Mouse (Mus musculus): ENCODE results near the gene Ptn.
A peak's percentile ranks its signal among the peaks of the same experiment; 100 is the strongest.
"Not testable (repeated sequence)": the region's sequence is repeated elsewhere in the genome, so short reads cannot be mapped to it uniquely, and the experiment has no call there.

Gene Ptn

DNA sequence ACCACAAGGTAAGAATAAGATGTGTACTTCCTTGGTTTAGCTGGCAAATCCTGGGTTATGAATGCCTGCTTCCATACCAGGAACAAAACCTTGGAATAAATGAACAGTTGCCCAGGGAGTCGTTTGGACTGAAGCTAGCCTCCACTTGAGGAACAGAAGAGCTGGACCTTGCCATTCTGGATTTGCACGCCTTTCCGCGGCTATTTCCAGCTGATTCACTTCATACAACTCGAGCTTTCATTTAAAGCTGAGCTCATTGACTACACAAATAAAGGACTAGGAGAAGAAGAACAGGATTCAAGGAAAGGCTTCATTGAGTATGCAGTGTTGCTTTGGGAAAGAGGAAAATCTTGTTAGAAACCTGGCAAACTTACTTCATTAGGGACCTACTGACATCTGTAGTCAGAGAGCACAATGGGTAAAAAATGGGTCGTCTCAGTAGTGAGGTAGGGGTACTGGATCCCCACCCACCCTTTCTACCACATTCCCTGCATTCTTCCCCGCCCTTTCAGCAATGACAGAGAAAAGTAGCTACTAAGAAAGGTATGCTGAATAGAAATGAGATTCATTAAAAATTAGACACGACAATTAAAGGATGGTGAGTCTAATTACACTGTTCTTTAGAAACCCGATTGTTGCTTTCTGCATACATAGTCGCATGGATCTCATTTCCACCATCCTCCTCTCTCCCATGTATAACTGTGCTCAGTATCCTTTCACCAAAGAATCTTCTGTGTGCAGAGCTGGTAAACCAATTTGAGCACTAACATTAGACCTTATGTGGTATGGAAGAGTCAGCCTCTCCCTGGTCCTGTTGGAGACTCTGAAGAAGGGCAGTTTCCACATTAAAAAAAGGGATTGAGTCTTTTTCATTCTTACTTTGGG is 54.8 kb downstream of the Ptn start:
- DNase-seq (ENCODE audit: low spot score in 2 of 2) = peak; percentile 53 to 56

DNA sequence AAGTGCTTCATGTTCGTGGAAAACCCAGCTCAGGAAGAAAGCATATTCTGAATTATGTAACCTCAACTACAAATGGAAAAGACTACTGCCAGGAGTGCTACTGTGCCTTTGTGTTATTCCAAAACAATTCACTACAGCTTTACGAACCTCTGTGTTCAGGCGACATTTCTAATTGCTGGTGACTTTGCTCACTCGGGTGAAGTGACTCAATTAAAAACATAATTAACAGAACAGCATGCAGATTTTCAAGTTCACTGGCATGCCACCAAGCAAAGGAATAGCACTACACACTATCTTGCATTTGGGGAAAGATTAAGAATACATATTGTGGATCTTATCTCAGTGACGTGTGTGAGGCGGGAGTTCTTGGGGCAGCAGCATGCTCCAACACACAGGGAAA is 57.1 kb downstream of the Ptn start:
- no peak for DNase-seq (ENCODE audit: low spot score in 2 of 2)

DNA sequence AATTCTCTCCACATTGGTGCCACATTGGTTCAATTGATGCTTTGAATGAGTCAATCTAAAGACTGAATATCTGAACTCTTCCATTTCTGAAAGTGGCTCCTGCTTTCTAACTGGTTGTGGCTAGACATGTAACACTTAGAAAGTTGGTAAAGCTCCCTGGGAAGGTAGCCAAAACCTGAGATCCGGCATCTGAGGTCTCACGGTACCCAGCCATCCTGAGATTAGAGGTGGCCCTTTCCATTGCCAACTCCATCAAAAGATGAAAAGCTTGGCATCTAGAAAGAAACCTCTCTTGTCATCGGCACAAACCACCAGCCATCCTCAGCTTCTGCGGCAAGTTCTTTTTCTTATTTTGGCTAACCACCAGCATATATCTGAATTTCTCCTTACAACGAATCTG is 70.2 kb downstream of the Ptn start:
- no peak for DNase-seq (ENCODE audit: low spot score in 2 of 2)

DNA sequence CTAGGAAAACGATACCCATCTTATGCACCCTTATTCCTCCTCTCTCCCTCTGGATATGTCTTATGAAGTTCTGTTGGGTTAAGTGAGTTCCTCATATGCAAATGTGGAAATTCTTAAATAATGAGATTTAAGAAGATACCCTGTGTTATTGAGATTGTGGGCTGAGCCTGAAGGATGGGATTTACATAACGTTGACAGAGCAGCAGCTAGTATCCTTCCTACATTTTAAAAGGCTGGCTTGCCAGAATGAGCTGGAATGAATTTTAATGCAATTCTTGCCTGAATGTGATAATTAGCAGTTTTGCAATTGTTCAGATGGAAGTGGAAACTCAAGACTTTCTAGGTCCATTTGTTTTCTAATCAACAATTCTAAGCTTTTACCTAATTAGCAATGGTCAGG is 73.3 kb downstream of the Ptn start:
- DNase-seq (ENCODE audit: low spot score in 2 of 2) = no peak

DNA sequence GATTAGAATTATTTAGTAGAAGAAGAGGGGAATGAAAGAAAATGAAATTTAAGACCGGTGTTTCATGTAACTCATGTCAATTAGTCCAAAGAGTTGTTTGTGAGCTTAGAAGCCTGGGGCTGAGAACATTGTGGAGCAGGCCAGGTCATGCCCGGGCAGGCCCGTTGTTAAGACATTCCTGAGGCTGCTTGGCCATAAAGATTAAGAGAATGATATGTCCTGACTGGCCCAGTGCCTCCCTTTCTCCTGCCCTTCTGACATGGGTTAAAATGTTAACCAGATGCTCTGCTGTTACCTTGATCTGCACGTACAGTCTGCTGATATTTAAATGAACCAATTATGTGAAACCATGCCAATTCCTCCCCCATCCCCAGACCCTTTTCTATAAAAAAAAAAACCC is 74.4 kb downstream of the Ptn start:
- not testable (repeated sequence) for DNase-seq (ENCODE audit: low spot score in 2 of 2)

DNA sequence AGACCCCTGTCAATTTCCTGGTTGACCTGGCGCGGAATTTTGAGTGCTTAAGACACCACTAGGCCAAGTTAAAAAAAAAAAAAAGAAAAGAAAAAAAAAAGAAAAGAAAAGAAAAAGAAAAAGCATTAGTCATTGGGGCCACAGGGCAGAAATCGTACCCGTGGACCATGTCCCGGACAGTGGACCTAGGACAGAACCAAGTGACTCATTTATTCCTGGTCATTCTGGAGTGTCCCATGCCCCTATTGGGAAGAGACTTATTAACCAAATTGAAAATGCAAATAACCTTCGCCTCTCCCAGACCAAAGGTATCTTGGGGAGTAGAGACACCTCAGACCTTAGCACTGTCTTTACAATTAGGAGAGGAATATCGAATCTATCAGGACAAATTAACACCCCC is 80.2 kb downstream of the Ptn start:
- not testable (repeated sequence) for DNase-seq (ENCODE audit: low spot score in 2 of 2)

DNA sequence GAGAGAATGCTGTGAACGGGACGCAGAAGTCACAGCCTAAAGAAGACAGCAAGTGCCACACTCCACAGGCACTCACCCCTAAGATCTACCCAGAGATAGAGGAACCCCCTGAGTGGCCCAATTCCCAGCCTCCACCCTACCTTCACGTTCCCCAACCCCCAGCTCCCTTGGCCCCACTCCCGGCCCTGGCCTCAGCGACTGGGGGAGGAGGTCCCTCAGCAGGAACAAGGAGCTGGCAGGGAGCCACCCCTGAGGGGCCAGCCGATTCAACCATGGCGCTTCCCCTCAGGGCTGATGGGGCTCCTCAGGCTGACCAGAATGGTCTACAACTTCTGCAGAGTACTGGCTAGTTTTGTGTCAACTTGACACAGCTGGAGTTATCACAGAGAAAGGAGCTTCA is 81.9 kb downstream of the Ptn start:
- peak; percentile 53 to 75 for DNase-seq (ENCODE audit: low spot score in 2 of 2)

DNA sequence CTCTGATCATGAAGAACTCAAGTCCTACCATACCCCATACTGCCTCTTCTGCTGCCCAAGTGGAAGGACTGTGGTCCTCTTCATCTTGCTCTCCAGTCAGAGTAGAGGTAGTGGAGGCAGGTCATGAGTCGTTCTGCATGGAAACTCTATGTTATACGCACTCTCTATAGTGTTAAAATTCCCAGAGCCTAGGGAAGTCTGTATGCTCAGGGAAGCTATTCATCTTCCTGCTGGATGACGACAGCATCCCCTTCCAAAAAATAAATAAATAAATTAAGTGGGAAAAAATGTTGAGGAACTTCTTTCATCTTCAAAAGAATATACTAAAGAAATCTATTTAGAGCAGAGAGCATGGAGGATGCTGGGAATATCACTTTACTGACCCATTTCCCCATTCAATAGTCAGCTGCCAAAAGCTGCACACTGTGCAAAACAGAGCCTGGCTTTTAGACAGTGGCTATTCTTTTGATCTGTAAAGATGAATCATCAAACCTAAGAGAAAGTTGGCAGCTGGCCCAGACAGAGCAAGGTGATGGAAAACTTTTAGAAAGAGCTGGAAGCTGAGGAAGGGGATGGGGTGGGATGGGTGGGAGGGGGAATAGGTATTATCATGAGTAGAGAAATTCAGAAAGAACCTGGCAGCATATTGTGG is 84.4 kb downstream of the Ptn start:
- peak; percentile 46 to 57 for DNase-seq (ENCODE audit: low spot score in 2 of 2)

DNA sequence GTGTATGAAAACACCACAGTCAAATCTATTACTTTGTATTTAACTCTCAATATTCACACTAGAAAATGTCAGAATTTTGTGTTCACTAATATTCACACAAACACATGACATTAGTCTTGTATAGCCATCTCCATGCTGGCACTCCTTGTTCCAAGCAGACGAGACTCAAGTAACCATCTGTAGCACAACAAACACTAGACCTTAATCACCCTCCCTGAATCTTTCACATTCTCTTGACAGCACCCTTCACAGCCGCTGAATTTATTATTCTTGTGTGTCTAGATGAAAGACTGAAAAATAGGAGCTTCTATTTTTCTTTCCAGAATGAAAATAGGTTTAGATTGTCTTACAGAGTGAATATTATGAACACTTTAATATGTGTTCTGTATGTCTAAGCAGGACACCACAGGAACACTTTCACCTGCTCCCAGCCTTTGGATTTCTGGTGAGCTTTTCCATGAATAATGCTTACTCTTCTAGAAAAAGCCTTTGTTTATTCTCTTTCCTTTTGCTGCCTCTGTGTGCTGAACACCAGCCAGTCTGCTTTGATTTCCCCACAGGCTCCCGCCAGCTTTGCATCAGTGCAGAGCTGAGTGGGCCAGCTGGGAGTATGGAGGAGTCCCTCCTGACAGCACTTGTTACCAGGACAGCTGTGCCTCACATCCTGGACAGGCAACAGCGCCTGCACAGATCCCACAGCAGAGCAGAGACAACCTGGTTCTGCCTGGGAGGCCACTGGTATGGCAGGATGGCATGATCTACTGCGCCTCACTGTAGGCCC is 87.1 kb downstream of the Ptn start:
- DNase-seq (ENCODE audit: low spot score in 2 of 2) = peak; percentile 69 to 74

DNA sequence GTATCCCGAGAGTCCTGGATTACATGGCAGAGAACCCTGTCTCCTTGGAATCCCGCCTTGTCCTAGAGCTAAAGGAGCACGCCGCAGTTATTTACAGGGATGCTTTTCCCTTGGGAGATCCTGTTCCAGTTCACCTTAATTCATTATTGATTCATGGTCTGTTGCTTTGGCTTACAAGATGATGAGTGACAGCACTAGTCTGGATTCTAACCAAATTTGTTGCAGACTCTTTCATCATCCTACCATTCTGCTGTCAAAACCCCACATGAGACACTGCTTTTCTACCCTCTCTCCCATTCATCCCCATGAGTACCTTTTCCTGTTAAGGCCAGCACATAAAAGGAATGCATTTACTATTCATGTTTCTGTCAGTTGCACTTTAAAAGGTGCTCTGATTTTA is 96.7 kb downstream of the Ptn start:
- DNase-seq (ENCODE audit: low spot score in 2 of 2) = no peak

DNA sequence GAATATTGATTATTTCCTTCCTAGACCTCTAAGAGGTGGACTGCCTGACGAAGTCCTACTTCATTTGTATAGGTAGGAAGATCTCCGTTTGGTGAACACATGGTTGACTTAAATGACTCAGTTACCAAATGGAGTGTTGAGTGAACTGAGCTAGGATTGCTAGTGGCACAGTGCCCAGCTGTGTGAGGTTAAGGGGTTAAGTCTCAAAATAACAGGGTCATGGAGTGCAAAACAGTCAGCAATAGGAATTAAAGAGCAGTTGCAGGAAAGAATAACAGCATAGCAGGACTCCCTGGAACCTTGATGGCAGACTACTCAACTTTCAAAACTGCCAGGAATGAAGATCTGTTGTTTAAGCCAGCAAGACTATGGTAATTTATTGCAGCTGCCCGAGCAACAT is 114.5 kb downstream of the Ptn start:
- no peak for DNase-seq (ENCODE audit: low spot score in 2 of 2)

DNA sequence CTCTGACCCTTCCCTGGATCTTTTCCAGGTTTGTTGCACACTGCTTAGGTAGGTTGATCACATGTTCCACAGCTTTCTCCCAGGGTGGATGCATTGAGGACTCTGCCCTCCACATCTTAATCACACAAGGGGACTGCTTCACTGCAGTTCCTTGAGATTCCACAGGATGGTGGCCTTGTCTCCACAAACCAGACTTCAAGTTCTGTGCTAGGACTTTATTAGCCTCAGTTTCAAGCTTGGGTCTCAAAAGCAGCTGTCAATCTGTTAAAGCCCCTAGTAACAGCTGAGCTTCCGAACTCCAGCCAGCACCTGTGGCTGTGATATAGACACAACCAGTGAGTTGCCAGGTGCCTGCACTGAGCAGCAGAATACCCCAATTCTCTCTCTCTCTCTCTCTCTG is 118.5 kb downstream of the Ptn start:
- peak; percentile 75 to 78 for DNase-seq (ENCODE audit: low spot score in 2 of 2)

DNA sequence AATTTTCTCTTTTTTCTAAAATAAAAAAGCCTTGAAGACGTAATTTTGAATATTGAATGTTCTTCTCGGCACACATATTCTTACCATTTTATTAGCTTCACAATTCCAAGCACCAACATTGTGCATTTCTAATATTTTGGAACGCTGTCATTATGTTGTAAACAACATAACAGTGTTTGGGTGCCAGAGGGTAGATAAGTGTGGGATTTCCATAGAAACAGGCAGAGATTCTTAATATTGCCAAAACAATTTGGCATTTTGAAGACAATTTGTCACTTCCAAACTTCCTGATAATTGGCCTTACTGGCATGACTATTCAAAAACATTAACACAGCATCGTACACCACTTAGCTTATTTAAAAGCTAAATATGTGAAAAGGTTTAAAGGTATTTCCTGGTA is 119.1 kb downstream of the Ptn start:
- no peak for DNase-seq (ENCODE audit: low spot score in 2 of 2)

DNA sequence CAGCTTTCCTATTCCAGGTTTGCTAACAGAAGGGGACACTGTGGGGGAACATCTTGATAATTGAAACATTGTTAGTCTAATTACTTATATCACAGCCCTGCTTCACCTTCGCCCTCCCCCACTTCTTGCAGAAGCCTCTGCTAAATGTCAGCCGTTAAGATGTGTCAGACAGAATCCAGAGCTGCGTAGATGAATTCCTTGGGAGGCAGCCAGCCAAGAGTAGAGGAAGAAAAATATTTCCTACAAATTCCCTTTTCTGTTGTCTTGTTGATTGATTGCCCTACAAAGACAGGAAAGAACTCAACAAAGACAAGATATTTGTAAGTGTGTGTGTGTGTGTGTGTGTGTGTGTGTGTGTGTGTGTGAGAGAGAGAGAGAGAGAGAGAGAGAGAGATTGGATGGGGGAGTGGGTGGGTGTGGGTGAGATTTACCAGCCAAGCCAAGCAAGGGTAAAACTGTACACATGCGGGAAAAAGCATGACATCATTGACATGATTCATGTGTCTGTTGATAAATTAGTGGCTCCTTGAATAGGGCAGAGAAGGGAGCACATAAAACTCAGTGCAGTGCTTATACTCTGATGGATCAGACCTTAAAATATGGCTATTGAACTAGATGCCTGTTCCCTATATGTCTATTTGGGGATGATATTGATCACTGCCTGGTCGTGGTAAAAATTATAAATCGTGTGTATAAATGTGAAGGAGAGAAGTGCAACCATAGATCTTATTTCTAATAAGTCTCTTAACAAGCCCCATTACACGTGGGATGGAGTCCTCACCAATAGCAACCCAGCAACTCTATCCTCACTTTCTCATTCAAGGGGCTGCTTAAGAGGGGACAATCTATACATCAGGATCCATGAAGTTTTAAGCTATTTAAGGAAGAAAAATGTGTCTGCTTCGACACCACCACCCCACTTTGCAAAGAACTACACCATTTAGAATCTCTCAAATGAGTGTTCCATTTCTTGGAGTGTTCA is 133.0 kb downstream of the Ptn start:
- DNase-seq (ENCODE audit: low spot score in 2 of 2) = peak; percentile 26 to 33

DNA sequence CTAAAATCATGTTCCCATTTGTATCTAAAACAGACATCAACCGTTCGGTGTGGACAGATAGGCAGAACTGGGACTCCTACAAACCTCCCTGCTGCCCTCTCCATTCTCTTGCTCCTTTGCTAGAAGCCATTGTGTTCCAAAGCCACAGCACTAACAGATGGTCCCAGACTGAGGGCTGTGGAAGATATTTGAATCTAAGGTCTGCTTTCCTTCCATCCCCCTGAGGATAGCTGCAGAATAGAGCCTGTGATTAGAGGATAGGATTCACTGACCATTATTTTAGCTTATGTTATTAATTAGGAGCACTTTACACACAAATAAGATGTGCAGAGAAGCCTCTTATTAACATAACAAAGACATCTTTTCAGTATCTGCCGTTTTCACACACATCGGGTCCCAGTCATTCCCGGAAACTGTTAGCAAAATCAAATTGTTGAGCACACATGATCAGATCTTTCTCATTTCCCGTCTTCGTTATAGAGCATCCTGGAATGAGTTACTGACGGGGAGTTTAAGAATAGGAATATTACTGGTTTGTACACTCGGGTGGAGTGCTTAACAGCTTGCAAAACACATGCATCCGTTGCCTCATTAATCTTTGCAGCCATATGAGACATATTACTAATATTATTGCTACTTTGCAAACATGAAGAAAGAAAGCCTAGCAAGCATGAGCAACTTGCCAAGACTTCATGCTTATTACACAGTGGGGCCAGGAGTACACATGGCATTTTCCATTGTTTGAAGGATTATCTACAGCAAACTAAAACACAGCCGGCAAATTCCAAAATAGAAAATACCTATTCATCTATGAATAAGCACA is 137.4 kb downstream of the Ptn start:
- no peak for DNase-seq (ENCODE audit: low spot score in 2 of 2)

DNA sequence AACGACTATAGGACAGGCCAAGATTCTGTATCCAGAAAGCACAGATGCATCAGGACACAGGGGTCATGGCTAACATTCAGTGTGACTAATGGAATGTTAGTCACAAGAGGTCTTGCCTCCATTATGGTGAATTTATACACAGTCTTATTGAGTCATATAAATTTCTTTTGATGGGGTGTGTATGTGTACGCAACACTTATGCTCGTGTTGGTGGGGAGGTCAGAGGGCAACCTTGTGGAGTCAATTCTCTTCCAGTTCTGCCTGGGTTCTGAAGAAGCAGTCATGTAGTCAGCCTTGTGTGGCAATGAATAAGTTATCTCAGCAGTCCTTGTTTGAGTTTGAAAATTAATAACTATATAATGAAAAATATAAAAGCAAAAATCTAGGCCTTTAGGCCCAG is 138.7 kb downstream of the Ptn start:
- DNase-seq (ENCODE audit: low spot score in 2 of 2) = no peak

Measured in right cerebral cortex, postnatal 10 days (tissue).